Mouse (Mus musculus) erythroblast, adult 5-6 weeks (primary cell): Measurements from ENCODE around the gene Psme4. TPM values are rescaled to one million over a fixed set of nuclear protein-coding genes. Genes with fewer than 3 reads are reported as not detected.

Experiments used
- ATAC-seq: replicated peaks from 2 replicates; pipeline ENCODE4 v1.8.0; 2016; ENCODE audit warnings: moderate number of reproducible peaks, mild to moderate bottlenecking, moderate TSS enrichment, inconsistent platforms; ENCODE audit not compliant: poor library complexity, low FRiP score, severe bottlenecking
- total RNA-seq, 2 experiments: library from RNA; stranded (forward) in 1 of 2; stranded (reverse) in 1 of 2; fragments of 150-400 nt in 1 of 2; fragments of 200-764, 138-1000 nt in 1 of 2; gene quantifications; 2 replicates each; pipeline versions ENCODE4 v1.2.3 to v1.2.4; 2015 to 2017; ENCODE audit warnings: low replicate concordance in 2 of 2

Psme4 gene
- total RNA-seq, 2 experiments from 2014 or later, result 52.3 to 70.7 TPM

DNA sequence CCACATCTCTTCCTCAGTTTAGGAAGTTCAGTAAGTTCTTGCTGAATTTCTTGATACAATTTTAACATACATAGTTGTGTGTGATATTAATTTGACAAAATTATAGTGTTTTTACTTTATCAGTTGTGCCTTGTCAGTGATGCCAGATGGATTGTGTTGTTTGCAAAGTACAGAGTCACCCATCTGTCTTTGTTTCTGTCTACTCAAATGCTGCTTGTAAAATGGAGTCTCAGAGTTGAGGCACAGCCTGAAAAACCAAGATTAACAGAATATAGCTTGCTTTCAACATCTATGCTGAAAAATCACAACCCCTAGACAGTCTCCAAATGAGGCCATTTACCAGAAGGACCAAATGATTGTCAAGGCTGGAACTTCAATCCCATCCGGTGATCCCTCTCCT lies 157.0 kb downstream of the Psme4 start:
- ATAC-seq, result no peak

Other genes starting within 250 kb of the Psme4 start
- 1.7 TPM in 2 replicates for gene Acyp2, start 122.1 kb upstream of the Psme4 start, total RNA-seq (2015; ENCODE audit: low replicate concordance)
- 2.1 TPM in 1 of 2 replicates, not detected in the other for gene Acyp2, start 122.1 kb upstream of the Psme4 start, total RNA-seq (2017; ENCODE audit: low replicate concordance)
- gene Gpr75, start 113.6 kb downstream of the Psme4 start, total RNA-seq (2015; ENCODE audit: low replicate concordance), result 1.5 TPM in 1 of 2 replicates, not detected in the other
- gene Gpr75, start 113.6 kb downstream of the Psme4 start, total RNA-seq (2017; ENCODE audit: low replicate concordance), result not detected in 2 replicates
- gene Asb3, start 113.7 kb downstream of the Psme4 start, total RNA-seq (2015; ENCODE audit: low replicate concordance), result 23.6 and 27.4 TPM in 2 replicates
- 20.9 and 29.5 TPM in 2 replicates for gene Asb3, start 113.7 kb downstream of the Psme4 start, total RNA-seq (2017; ENCODE audit: low replicate concordance)
- 69.6 and 80.3 TPM in 2 replicates for gene Erlec1, start 182.6 kb downstream of the Psme4 start, total RNA-seq (2015; ENCODE audit: low replicate concordance)
- gene Erlec1, start 182.6 kb downstream of the Psme4 start, total RNA-seq (2017; ENCODE audit: low replicate concordance), result 123 and 129 TPM in 2 replicates
- gene Chac2, start 214.6 kb downstream of the Psme4 start, total RNA-seq (2015; ENCODE audit: low replicate concordance), result 172 and 208 TPM in 2 replicates
- 380 and 474 TPM in 2 replicates for gene Chac2, start 214.6 kb downstream of the Psme4 start, total RNA-seq (2017; ENCODE audit: low replicate concordance)